Mouse (Mus musculus) lung, postnatal 36 days (tissue): ENCODE results near the gene Map3k1.

Experiments used
- DNase-seq: peaks from one replicate; pipeline ENCODE4 v3.0.0; 2022; ENCODE audit warnings: mixed read lengths

The Map3k1 gene

GRCm38 (mm10) chr13:111810998-111811628 lies 2.3 kb upstream of the Map3k1 start:
- no peak for DNase-seq

GRCm38 (mm10) chr13:111809466-111810228 lies 854 bp upstream of the Map3k1 start:
- DNase-seq, result peak; percentile 65

- no peak for DNase-seq
Measured at GRCm38 (mm10) chr13:111808387-111808636, 481 bp downstream of the Map3k1 start.

GRCm38 (mm10) chr13:111807596-111808386 lies 1.0 kb downstream of the Map3k1 start:
- no peak for DNase-seq

- no peak for DNase-seq
Measured at GRCm38 (mm10) chr13:111807105-111807595, 1.6 kb downstream of the Map3k1 start.

- peak; percentile 60 for DNase-seq
Measured at GRCm38 (mm10) chr13:111805738-111806722, 2.8 kb downstream of the Map3k1 start.

- peak; percentile 54 for DNase-seq
Measured at GRCm38 (mm10) chr13:111804951-111805673, 3.7 kb downstream of the Map3k1 start.

GRCm38 (mm10) chr13:111804189-111804588 lies 4.6 kb downstream of the Map3k1 start:
- DNase-seq, result no peak

- DNase-seq, result no peak
Measured at GRCm38 (mm10) chr13:111803506-111803905, 5.3 kb downstream of the Map3k1 start.

GRCm38 (mm10) chr13:111802900-111803299 lies 5.9 kb downstream of the Map3k1 start:
- DNase-seq, result no peak

- no peak for DNase-seq
Measured at GRCm38 (mm10) chr13:111802271-111802665, 6.5 kb downstream of the Map3k1 start.

- no peak for DNase-seq
Measured at GRCm38 (mm10) chr13:111801662-111802270, 7.0 kb downstream of the Map3k1 start.

- DNase-seq, result peak; percentile 61
Measured at GRCm38 (mm10) chr13:111800866-111801265, 7.9 kb downstream of the Map3k1 start.

GRCm38 (mm10) chr13:111798044-111798443 lies 10.7 kb downstream of the Map3k1 start:
- DNase-seq, result no peak

GRCm38 (mm10) chr13:111797021-111797420 lies 11.8 kb downstream of the Map3k1 start:
- peak; percentile 94 for DNase-seq

- peak; percentile 87 for DNase-seq
Measured at GRCm38 (mm10) chr13:111796191-111796920, 12.4 kb downstream of the Map3k1 start.

- DNase-seq, result no peak
Measured at GRCm38 (mm10) chr13:111792975-111793287, 15.9 kb downstream of the Map3k1 start.

- no peak for DNase-seq
Measured at GRCm38 (mm10) chr13:111792130-111792974, 16.4 kb downstream of the Map3k1 start.

GRCm38 (mm10) chr13:111791596-111791995 lies 17.2 kb downstream of the Map3k1 start:
- no peak for DNase-seq
